Mouse (Mus musculus) hindbrain, embryonic 15.5 days (tissue): ENCODE data around the gene Dnajc7. TPM values are rescaled to one million over a fixed set of nuclear protein-coding genes. Genes with fewer than 3 reads are reported as not detected.

Source experiments
- ATAC-seq: fragments of 200-750 bp; cut with Nextera tagmentation; 2 replicates; pipeline ENCODE4 v1.8.0; 2017; ENCODE audit warnings: low read depth, moderate number of reproducible peaks, moderate TSS enrichment; ENCODE audit not compliant: low FRiP score
- H3K27ac ChIP-seq: fragments of 300-500 bp; sonication (generic); replicated peaks from 2 replicates; pipeline ENCODE4 v1.5.1; 2015; ENCODE audit warnings: mild to moderate bottlenecking, inconsistent platforms
- H3K27me3 ChIP-seq: fragments of 300-500 bp; sonication (generic); 2 replicates; pipeline ENCODE4 v1.6.1; 2015; ENCODE audit warnings: control low read depth, inconsistent platforms
- H3K36me3 ChIP-seq: fragments of 300-500 bp; sonication (generic); 2 replicates; pipeline ENCODE4 v1.6.1; 2015; ENCODE audit warnings: control low read depth, inconsistent platforms
- H3K4me1 ChIP-seq: fragments of 300-500 bp; sonication (generic); replicated peaks from 2 replicates; pipeline ENCODE4 v1.6.1; 2015; ENCODE audit warnings: control low read depth, inconsistent platforms
- H3K4me2 ChIP-seq: fragments of 300-500 bp; sonication (generic); 2 replicates; pipeline ENCODE4 v1.6.1; 2015; ENCODE audit warnings: moderate library complexity, mild to moderate bottlenecking, inconsistent platforms
- H3K4me3 ChIP-seq: fragments of 300-500 bp; sonication (generic); 2 replicates; pipeline ENCODE4 v1.5.1; 2015; ENCODE audit warnings: mild to moderate bottlenecking, inconsistent platforms
- H3K9ac ChIP-seq: fragments of 300-500 bp; sonication (generic); 2 replicates; pipeline ENCODE4 v1.6.1; 2015; ENCODE audit warnings: inconsistent platforms
- H3K9me3 ChIP-seq: fragments of 300-500 bp; sonication (generic); 2 replicates; pipeline ENCODE4 v1.6.1; 2016; ENCODE audit warnings: control low read depth, inconsistent platforms
- WGBS: fragments of 180-500 bp; shearing (Covaris S2); methylation state at CpG from one replicate; pipeline ENCODE4 v1.1.7; 2015; 5-methylcytosine and 5-hydroxymethylcytosine counted together
- polyA plus RNA-seq: library from polyadenylated mRNA; unstranded; fragments of >200 nt; fragmentation: Nextera tagmentation; extraction: Ambion mirVana; gene quantifications from 2 replicates; pipeline ENCODE4 v1.2.1, GENCODE M21; 2015

Gene Dnajc7
- polyA plus RNA-seq, 1 experiment from 2014 or later = 296 TPM

DNA sequence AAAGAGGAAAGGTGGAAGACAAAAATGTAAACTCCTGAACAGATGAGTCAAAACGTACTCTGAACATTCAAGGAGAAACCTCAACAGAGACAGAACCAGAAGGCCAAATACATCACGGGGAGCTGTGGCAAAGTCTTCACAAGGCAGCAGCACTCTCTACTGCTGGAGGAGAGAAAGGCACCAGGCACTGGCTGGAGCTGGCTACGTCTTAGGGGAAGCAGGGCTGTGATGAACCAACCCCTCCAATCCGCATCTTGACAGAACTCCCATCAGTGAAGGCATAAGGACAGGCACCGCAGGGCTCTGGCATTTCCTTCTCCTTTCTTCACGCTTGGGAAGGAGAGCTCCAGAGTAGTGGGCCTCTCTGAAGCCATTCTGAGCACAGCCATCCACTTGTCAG, 8.3 kb downstream of the Dnajc7 start:
- WGBS = 84% methylated on average over 6 of the region's 6 CpGs
- no peak overlapping the region for H3K9ac ChIP-seq
- H3K4me3 ChIP-seq = no peak overlapping the region
- H3K4me2 ChIP-seq = no peak overlapping the region
- H3K27ac ChIP-seq = no peak overlapping the region
- no peaks in the 10 kb centered on the region for H3K9me3 ChIP-seq
- H3K4me1 ChIP-seq = peaks cover 22% of the 10 kb centered on the region
- ATAC-seq = no peak
- H3K27me3 ChIP-seq = no peaks in the 10 kb centered on the region
- H3K36me3 ChIP-seq = peaks cover 5% of the 10 kb centered on the region; the same call in 1 of the 2 replicates

DNA sequence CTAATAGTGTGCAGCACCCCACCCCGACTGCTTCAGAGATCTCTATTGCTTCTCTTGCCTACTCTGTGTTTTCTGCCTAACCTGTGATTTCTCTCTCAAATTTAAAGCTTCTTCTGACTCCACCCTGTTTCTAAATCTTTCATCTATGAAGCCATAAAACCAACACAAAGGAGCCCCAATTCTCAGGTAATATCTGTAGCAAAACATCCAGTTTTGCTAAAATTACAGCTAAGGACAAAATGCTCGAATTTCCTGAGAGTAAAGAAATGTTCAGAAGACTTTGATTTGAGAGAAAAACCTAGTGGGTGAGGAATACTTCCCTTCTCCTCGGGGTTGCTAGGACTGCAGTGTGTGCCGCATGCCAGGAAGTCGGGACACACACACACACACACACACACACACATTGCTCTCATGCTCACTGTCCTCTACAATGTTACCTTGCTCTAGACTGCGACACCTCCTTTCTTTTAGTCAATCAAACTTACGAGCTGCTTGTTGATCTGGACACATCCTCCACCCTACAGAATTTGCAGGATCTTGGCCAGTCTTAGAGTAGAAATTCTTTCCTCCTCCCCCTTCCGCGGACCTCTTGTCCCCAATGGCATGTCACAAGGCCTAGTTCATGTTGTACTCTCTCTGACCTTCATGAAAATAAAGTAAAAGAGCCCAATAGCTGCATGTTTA, 9.8 kb downstream of the Dnajc7 start:
- peaks cover 5% of the 10 kb centered on the region; the same call in 1 of the 2 replicates for H3K36me3 ChIP-seq
- H3K4me1 ChIP-seq = peaks cover 28% of the 10 kb centered on the region
- no peaks in the 10 kb centered on the region for H3K9me3 ChIP-seq
- H3K27me3 ChIP-seq = no peaks in the 10 kb centered on the region
- H3K4me2 ChIP-seq = no peak overlapping the region
- peak overlapping the region; percentile 59 for H3K27ac ChIP-seq
- 77% methylated on average over 9 of the region's 9 CpGs for WGBS
- ATAC-seq = no peak
- no peak overlapping the region for H3K4me3 ChIP-seq
- H3K9ac ChIP-seq = no peak overlapping the region

DNA sequence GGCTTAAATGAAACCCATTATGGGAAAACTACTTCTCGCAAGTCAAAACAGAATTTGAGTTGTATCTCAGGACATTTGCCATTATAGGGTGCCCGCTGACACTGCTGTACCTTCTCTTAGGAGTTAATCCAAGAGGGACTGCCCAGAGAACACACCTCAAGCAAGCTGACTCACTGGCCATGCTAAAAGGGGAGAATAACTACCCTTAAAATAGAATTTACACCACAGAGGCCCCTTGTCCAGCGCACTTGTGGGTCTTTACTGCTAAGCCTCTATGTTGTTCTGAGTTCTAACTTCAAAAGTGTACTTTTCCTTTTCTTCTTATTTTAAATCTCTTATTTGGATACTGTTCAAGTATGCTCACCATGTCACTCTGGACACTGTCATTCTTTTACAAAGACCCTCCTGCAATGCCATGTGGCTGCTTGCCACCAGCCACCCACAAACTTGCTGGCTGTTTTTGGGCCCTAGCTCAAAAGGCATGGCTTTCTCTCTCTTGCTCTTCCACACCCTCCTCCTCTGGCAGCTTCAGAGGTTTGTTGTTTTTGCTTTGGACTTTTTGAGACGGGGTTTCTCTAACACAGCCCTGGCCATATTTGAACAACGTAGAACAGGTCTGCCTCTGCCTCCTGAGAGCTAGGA, 10.5 kb downstream of the Dnajc7 start:
- no peaks in the 10 kb centered on the region for H3K9me3 ChIP-seq
- H3K4me1 ChIP-seq = peaks cover 31% of the 10 kb centered on the region
- no peak; the same call in 1 of the 2 replicates for ATAC-seq
- 83% methylated on average over 5 of the region's 5 CpGs for WGBS
- H3K36me3 ChIP-seq = peaks cover 5% of the 10 kb centered on the region; the same call in 1 of the 2 replicates
- H3K4me3 ChIP-seq = no peak overlapping the region
- no peak overlapping the region for H3K4me2 ChIP-seq
- H3K27me3 ChIP-seq = no peaks in the 10 kb centered on the region
- no peak overlapping the region for H3K9ac ChIP-seq
- H3K27ac ChIP-seq = peak overlapping the region; percentile 59

DNA sequence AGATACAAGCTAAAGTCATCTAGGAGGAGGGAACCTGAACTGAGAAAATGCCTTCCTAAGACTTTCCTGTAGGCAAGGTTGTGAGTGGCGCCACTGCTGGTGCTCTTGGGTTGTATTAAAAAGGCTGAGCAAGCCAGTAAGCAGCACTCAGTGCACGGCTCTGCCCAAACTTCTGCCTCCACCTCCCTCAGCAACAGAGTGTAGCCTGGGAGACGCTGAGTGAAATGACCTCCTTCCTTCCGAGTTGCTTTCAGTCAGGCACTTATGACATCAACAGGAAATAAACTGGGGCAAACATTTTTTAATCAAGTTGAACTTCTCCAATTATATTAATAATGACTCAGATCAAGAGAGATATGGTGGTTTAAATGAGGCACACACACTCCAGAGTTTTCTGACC, 11.2 kb downstream of the Dnajc7 start:
- no peak overlapping the region for H3K9ac ChIP-seq
- peaks cover 5% of the 10 kb centered on the region; the same call in 1 of the 2 replicates for H3K36me3 ChIP-seq
- H3K27me3 ChIP-seq = no peaks in the 10 kb centered on the region
- 74% methylated on average over 4 of the region's 4 CpGs for WGBS
- H3K4me3 ChIP-seq = no peak overlapping the region
- ATAC-seq = no peak
- no peaks in the 10 kb centered on the region for H3K9me3 ChIP-seq
- no peak overlapping the region for H3K4me2 ChIP-seq
- H3K27ac ChIP-seq = no peak overlapping the region
- peaks cover 38% of the 10 kb centered on the region for H3K4me1 ChIP-seq

DNA sequence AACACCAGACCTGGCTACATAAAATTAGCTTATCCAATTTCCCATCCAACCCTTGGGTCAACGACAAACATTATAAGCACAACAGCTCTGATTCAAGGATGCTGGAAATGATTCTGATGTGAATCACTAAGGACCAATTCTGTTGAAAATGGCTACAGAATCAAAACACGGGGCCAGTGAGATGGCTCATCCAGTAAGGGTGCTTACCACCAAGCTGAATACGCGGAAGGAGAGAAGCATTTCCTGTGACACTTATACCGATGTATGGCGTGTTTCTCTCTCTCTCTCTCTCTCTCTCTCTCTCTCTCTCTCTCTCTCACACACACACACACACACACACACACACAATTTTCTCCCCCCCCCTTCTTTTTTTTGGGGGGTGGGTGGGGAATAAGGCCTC, 12.8 kb downstream of the Dnajc7 start:
- Histone ChIP-seq H3K4me1 (peaks cover 40% of the 10 kb centered on the region), H3K4me2 (no peak overlapping the region), H3K9ac (no peak overlapping the region), H3K27me3 (no peaks in the 10 kb centered on the region), H3K27ac (no peak overlapping the region), H3K4me3 (no peak overlapping the region), H3K9me3 (no peaks in the 10 kb centered on the region), H3K36me3 (peaks cover 5% of the 10 kb centered on the region; the same call in 1 of the 2 replicates)
- ATAC-seq = no peak
- 94% methylated on average over 6 of the region's 6 CpGs for WGBS

DNA sequence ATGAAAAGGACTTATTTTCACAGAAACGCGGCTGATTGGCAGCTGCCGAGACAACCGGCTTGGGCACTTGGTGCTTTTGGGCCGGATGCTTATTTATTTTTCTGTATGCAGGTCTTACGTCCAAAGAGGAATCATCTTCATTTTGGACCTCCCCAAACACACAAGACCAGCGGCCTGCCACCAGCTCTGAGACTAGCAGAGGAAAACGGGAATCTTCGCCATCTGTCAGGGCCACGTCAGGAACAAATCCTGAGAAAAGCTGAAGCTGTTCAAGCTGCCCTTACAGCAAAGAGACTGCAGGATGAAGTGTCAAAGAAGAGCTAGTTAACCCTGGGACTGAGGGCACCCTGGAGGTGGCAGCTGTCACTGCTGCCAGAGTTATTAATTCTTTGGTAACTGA, 14.5 kb downstream of the Dnajc7 start:
- Histone ChIP-seq H3K9me3 (no peaks in the 10 kb centered on the region), H3K4me1 (peaks cover 40% of the 10 kb centered on the region), H3K9ac (no peak overlapping the region), H3K36me3 (peaks cover 15% of the 10 kb centered on the region; the same call in 1 of the 2 replicates), H3K27me3 (no peaks in the 10 kb centered on the region), H3K27ac (peak overlapping the region; percentile 48), H3K4me2 (no peak overlapping the region), H3K4me3 (no peak overlapping the region)
- 79% methylated on average over 10 of the region's 10 CpGs for WGBS
- ATAC-seq = no peak

DNA sequence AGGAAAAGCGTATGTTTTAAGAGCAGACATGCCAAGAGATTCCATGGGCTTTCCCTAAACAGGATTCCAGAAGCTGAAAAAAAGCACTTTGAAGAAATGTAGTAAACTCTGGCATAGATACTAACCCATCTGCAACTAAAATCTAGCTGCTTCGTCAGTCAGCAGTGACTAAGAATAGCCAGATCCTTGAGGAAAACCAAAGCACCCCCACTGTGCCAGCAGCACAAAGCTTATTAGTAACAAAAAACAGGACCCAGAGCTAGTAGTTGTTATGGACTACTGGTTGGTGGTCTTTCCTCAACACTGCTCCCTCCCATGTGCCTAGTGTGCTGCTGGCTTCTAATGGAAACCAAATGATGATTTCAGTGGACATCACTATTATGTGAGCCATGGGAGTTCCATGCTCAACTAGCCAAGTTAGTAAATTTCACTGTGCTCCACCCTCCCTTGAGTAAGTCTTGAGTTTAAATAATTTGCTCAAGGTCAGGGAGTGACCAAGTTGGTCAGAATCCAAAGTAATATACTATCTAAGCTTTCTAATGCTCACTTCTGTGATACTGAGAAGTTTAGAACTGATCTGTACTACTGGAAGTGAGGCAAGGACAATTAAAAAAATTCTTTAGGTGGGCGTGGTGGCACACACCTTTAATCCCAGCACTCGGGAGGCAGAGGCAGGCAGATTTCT, 15.5 kb downstream of the Dnajc7 start:
- Histone ChIP-seq H3K27ac (0 out of 2 replicates have a peak overlapping the region, but pooled peaks have one; percentile 30), H3K36me3 (peaks cover 14% of the 10 kb centered on the region; the same call in 1 of the 2 replicates), H3K4me1 (peaks cover 30% of the 10 kb centered on the region), H3K9ac (no peak overlapping the region), H3K27me3 (no peaks in the 10 kb centered on the region), H3K9me3 (no peaks in the 10 kb centered on the region), H3K4me2 (no peak overlapping the region), H3K4me3 (no peak overlapping the region)
- ATAC-seq = no peak
- WGBS = 79% methylated on average over 4 of the region's 4 CpGs

DNA sequence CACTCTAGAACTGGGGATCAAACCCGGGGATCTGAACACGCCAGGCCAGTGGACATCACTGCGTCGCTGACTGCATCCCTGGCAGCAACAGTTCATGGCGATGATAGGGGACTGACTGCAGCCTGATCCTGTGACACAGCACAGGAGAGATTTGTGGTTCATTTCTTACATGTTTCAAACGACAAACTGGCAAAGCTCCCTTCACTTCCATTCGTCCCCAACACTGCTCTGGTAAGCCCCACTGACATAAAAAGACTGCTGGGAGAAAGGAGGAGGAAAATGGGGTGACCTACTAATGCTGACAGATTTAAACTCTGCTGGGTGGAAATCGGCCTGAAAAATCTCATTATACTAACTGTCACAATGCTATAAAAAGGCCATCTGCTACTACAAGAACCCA, 16.2 kb downstream of the Dnajc7 start:
- WGBS = 82% methylated on average over 8 of the region's 8 CpGs
- no peak for ATAC-seq
- no peak overlapping the region for H3K9ac ChIP-seq
- H3K9me3 ChIP-seq = no peaks in the 10 kb centered on the region
- peaks cover 27% of the 10 kb centered on the region for H3K4me1 ChIP-seq
- no peak overlapping the region for H3K4me2 ChIP-seq
- peaks cover 20% of the 10 kb centered on the region for H3K36me3 ChIP-seq
- no peaks in the 10 kb centered on the region for H3K27me3 ChIP-seq
- 0 out of 2 replicates have a peak overlapping the region, but pooled peaks have one; percentile 30 for H3K27ac ChIP-seq
- no peak overlapping the region for H3K4me3 ChIP-seq

DNA sequence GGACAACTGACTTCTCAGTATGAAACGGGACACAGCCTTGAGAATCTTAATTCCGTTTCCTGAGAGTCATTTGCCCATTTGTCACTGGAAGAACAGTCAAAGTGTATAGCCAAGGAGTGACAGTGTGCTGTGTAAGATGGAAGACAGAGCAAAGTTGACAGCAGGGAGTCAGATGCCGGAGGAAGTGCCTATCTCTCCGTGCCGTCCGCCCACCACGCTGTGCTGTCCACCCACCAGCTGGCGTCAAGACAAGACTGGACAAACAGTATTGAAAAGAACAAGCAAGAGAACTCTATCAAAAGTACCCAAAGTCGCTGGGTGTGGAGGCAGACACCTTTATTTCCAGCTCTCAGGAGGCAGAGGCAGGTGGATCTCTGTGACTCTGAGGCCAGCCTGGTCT, 16.8 kb downstream of the Dnajc7 start:
- H3K4me1 ChIP-seq = peaks cover 22% of the 10 kb centered on the region
- H3K4me2 ChIP-seq = no peak overlapping the region
- no peak overlapping the region for H3K27ac ChIP-seq
- no peak overlapping the region for H3K4me3 ChIP-seq
- no peak overlapping the region for H3K9ac ChIP-seq
- ATAC-seq = no peak
- no peaks in the 10 kb centered on the region for H3K9me3 ChIP-seq
- H3K27me3 ChIP-seq = no peaks in the 10 kb centered on the region
- peaks cover 27% of the 10 kb centered on the region for H3K36me3 ChIP-seq
- WGBS = 83% methylated on average over 9 of the region's 9 CpGs

DNA sequence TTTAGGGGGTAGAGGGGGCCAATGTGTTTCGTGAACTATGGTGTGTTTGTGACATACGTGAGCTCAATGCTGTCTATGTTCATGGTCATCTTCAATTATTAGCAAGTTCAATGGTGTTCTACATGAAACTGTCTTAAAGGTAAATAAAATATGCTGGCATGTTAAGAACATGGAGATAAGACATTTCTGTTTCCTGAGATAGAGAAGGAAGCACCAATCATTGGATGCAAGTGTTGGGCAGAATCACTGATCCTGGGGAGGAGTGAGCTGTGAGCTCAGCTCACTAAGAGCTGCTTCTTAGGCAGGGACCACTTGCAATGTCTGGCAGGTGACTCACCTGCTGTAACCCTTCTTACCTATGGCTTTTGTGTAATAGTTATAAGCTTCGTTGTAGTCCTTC, 18.6 kb downstream of the Dnajc7 start:
- ATAC-seq = no peak
- Histone ChIP-seq H3K9ac (no peak overlapping the region), H3K36me3 (peaks cover 44% of the 10 kb centered on the region), H3K27ac (no peak overlapping the region), H3K4me1 (peaks cover 22% of the 10 kb centered on the region), H3K9me3 (no peaks in the 10 kb centered on the region), H3K27me3 (no peaks in the 10 kb centered on the region), H3K4me2 (no peak overlapping the region), H3K4me3 (no peak overlapping the region)
- 98% methylated on average over 3 of the region's 3 CpGs for WGBS

DNA sequence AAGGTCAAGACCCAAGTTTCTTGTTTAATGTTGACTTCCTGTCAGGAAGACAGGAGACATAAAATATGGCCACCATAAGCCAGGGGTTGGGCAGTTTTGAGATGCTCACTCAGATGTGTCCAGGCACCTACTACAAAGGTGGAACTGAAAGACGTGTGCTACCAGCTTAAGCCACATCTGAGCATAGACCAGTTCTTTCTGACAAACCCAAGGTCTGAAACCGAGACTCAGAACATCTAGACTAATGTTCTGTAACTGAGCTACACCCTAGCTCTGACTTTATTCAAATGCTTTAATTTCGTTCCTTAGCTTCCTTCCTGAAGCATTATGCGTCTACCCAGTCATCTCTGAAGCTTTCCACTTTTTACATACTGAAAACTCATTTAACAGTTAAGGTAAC, 21.9 kb downstream of the Dnajc7 start:
- Histone ChIP-seq H3K9me3 (no peaks in the 10 kb centered on the region), H3K4me1 (0 out of 2 replicates have a peak, but pooled peaks cover 1% of the 10 kb centered on the region), H3K4me2 (no peak overlapping the region), H3K36me3 (peaks cover 55% of the 10 kb centered on the region), H3K27ac (no peak overlapping the region), H3K4me3 (no peak overlapping the region), H3K27me3 (no peaks in the 10 kb centered on the region), H3K9ac (no peak overlapping the region)
- WGBS = 93% methylated on average over 4 of the region's 4 CpGs
- no peak for ATAC-seq

DNA sequence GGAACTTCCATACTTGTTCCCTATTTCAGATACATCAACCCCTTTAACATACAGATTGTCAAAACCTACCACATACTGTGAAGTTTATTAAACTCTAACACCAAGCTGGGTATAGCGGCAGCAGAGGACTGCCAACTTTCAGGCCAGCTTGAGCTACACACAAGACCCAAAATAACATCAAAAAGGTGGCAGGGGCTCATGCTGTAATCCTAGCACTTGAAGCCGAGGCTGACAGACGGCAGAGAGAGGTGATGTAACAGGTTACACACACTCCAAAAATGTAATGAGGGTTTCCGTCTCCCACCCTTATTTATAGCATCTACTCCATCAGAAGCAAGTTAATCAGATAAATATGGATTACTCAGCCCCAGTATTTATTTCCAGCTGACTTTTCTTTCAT, 24.4 kb downstream of the Dnajc7 start:
- Histone ChIP-seq H3K27me3 (no peaks in the 10 kb centered on the region), H3K4me1 (no peaks in the 10 kb centered on the region), H3K9me3 (no peaks in the 10 kb centered on the region), H3K27ac (no peak overlapping the region), H3K4me3 (no peak overlapping the region), H3K4me2 (no peak overlapping the region), H3K9ac (no peak overlapping the region), H3K36me3 (peaks cover 69% of the 10 kb centered on the region)
- no peak for ATAC-seq
- 88% methylated on average over 4 of the region's 4 CpGs for WGBS
